Mouse (Mus musculus): ENCODE measurements around the gene 1700001O22Rik. TPM values are rescaled to one million over a fixed set of nuclear protein-coding genes. Genes with fewer than 3 reads are reported as not detected.

The 1700001O22Rik gene
- total and polyA plus RNA-seq, 3 experiments, result 0.52 to 1.3 (median 1.1) TPM

GRCm38 (mm10) chr2:30800671-30801066 lies 2.8 kb downstream of the 1700001O22Rik start:
- no peak for DNase-seq
- no peaks in the 10 kb centered on the region for H3K36me3 ChIP-seq (ENCODE audit: control insufficient read depth, insufficient read depth, low read length)
- no peak overlapping the region for H3K9ac ChIP-seq (ENCODE audit: low read depth, low read length)
- WGBS, result 56% methylated on average over 7 of the region's 7 CpGs
- no peaks in the 10 kb centered on the region for H3K79me2 ChIP-seq (replicated peaks; ENCODE audit: control insufficient read depth, insufficient read depth, low read length)
- peak overlapping the region; percentile 53; the same call in 1 of the 2 replicates for H3K4me3 ChIP-seq
- H3K27me3 ChIP-seq (ENCODE audit: control insufficient read depth, insufficient read depth, low read length), result no peaks in the 10 kb centered on the region
- H3K27ac ChIP-seq, result no peak overlapping the region
- TF ChIP-seq EP300 (IDR thresholded peaks at IDR 0.05; ENCODE audit: insufficient read depth, low read depth, low read length), result no peak
- TF ChIP-seq CTCF (IDR thresholded peaks at IDR 0.05), result no peak
- TF ChIP-seq POLR2A (IDR thresholded peaks at IDR 0.05; ENCODE audit: insufficient read depth, low read depth, low read length), result no peak
- H3K4me1 ChIP-seq (ENCODE audit: control insufficient read depth, insufficient read depth, low read length), result peaks cover 3% of the 10 kb centered on the region; the same call in 1 of the 2 replicates
- intact Hi-C loops (cut with DNase I), result no loop called here

DNA sequence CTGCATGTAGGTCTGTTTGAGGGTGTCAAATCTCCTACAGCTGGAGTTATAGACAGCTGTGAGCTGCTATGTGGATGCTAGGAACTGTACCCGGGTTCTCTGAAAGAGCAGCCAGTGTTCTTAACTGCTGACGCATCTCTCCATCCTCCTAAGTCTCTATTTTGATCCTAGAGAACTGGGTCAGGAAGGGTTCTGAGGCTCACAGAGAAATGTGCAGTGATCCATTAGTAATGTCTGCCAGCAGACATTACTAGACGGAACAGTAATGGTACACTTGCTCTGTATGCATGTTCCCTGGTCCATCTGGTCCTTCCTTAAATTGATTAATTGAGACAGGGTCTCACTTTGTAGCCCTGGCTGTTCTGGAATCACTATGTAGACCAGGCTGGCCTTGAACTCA lies 4.0 kb downstream of the 1700001O22Rik start:
- no peak for DNase-seq
- no peak for TF ChIP-seq POLR2A (IDR thresholded peaks at IDR 0.05; ENCODE audit: insufficient read depth, low read depth, low read length)
- TF ChIP-seq CTCF (IDR thresholded peaks at IDR 0.05), result no peak
- TF ChIP-seq EP300 (IDR thresholded peaks at IDR 0.05; ENCODE audit: insufficient read depth, low read depth, low read length), result no peak
- H3K27ac ChIP-seq, result no peak overlapping the region
- H3K4me1 ChIP-seq (ENCODE audit: control insufficient read depth, insufficient read depth, low read length), result peaks cover 3% of the 10 kb centered on the region; the same call in 1 of the 2 replicates
- no peaks in the 10 kb centered on the region for H3K27me3 ChIP-seq (ENCODE audit: control insufficient read depth, insufficient read depth, low read length)
- H3K36me3 ChIP-seq (ENCODE audit: control insufficient read depth, insufficient read depth, low read length), result no peaks in the 10 kb centered on the region
- WGBS, result 93% methylated on average over 3 of the region's 3 CpGs
- H3K79me2 ChIP-seq (replicated peaks; ENCODE audit: control insufficient read depth, insufficient read depth, low read length), result no peaks in the 10 kb centered on the region
- no peak overlapping the region for H3K4me3 ChIP-seq
- H3K9ac ChIP-seq (ENCODE audit: low read depth, low read length), result no peak overlapping the region
- intact Hi-C loops (cut with DNase I), result no loop called here

DNA sequence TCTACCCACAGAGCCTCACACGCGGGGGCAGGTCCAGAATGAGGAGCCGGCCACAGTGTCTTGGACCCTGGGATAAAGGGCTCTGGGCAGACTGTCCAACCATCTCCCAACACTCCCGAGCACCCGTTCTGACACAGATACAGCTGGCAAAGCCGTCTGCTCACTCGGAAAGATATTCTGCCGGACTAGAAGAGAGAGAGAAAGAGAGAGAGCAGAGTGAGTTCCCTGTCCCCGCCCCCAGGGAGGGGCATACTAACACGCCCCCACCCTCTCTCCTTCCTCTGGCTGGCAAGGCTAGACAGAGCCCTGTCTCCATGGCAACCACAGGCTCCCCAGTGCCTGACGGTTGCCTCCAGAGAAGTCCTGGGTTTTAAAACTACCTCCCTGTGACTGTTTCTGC lies 7.1 kb downstream of the 1700001O22Rik start:
- Histone ChIP-seq H3K9ac (ENCODE audit: low read depth, low read length) (no peak overlapping the region), H3K4me1 (ENCODE audit: control insufficient read depth, insufficient read depth, low read length) (no peaks in the 10 kb centered on the region; the same call in 1 of the 2 replicates), H3K4me3 (no peak overlapping the region), H3K27me3 (ENCODE audit: control insufficient read depth, insufficient read depth, low read length) (no peaks in the 10 kb centered on the region), H3K36me3 (ENCODE audit: control insufficient read depth, insufficient read depth, low read length) (no peaks in the 10 kb centered on the region), H3K79me2 (replicated peaks; ENCODE audit: control insufficient read depth, insufficient read depth, low read length) (no peaks in the 10 kb centered on the region), H3K27ac (no peak overlapping the region; the same call in 1 of the 2 replicates)
- TF ChIP-seq POLR2A (IDR thresholded peaks at IDR 0.05; ENCODE audit: insufficient read depth, low read depth, low read length), result 0 out of 2 replicates have a peak, but pooled peaks have one; percentile 17
- TF ChIP-seq CTCF (IDR thresholded peaks at IDR 0.05), result no peak
- TF ChIP-seq EP300 (IDR thresholded peaks at IDR 0.05; ENCODE audit: insufficient read depth, low read depth, low read length), result no peak
- intact Hi-C loops (cut with DNase I), result no loop called here
- DNase-seq, result peak; percentile 72 to 83
- 16% methylated on average over 11 of the region's 11 CpGs for WGBS

- WGBS, result 87% methylated on average over 5 of the region's 5 CpGs
- TF ChIP-seq EP300 (IDR thresholded peaks at IDR 0.05; ENCODE audit: insufficient read depth, low read depth, low read length), result no peak
- TF ChIP-seq CTCF (IDR thresholded peaks at IDR 0.05), result no peak
- TF ChIP-seq POLR2A (IDR thresholded peaks at IDR 0.05; ENCODE audit: insufficient read depth, low read depth, low read length), result no peak
- no peaks in the 10 kb centered on the region for H3K79me2 ChIP-seq (replicated peaks; ENCODE audit: control insufficient read depth, insufficient read depth, low read length)
- H3K36me3 ChIP-seq (ENCODE audit: control insufficient read depth, insufficient read depth, low read length), result no peaks in the 10 kb centered on the region
- no peak overlapping the region for H3K27ac ChIP-seq
- H3K4me1 ChIP-seq (ENCODE audit: control insufficient read depth, insufficient read depth, low read length), result no peaks in the 10 kb centered on the region; the same call in 1 of the 2 replicates
- intact Hi-C loops (cut with DNase I), result loop anchor here (2.0 kb wide), 2 partner anchors 83 to 139 kb away; no protein-coding TSS in a partner anchor
- DNase-seq, result peak in 1 of 2 experiments; percentile 26
- no peaks in the 10 kb centered on the region for H3K27me3 ChIP-seq (ENCODE audit: control insufficient read depth, insufficient read depth, low read length)
- no peak overlapping the region for H3K9ac ChIP-seq (ENCODE audit: low read depth, low read length)
- H3K4me3 ChIP-seq, result no peak overlapping the region
Measured at GRCm38 (mm10) chr2:30795889-30796275, 7.6 kb downstream of the 1700001O22Rik start.

- Histone ChIP-seq H3K4me3 (no peak overlapping the region), H3K9ac (ENCODE audit: low read depth, low read length) (no peak overlapping the region), H3K79me2 (replicated peaks; ENCODE audit: control insufficient read depth, insufficient read depth, low read length) (no peaks in the 10 kb centered on the region), H3K4me1 (ENCODE audit: control insufficient read depth, insufficient read depth, low read length) (no peaks in the 10 kb centered on the region; the same call in 1 of the 2 replicates), H3K27ac (peak overlapping the region; percentile 89), H3K36me3 (ENCODE audit: control insufficient read depth, insufficient read depth, low read length) (no peaks in the 10 kb centered on the region), H3K27me3 (ENCODE audit: control insufficient read depth, insufficient read depth, low read length) (no peaks in the 10 kb centered on the region)
- no peak for TF ChIP-seq POLR2A (IDR thresholded peaks at IDR 0.05; ENCODE audit: insufficient read depth, low read depth, low read length)
- TF ChIP-seq CTCF (IDR thresholded peaks at IDR 0.05), result no peak
- TF ChIP-seq EP300 (IDR thresholded peaks at IDR 0.05; ENCODE audit: insufficient read depth, low read depth, low read length), result no peak
- peak in 1 of 2 experiments; percentile 13 for DNase-seq
- WGBS, result 80% methylated on average over 7 of the region's 7 CpGs
- intact Hi-C loops (cut with DNase I), result loop anchor here (2.0 kb wide), 2 partner anchors 83 to 139 kb away; no protein-coding TSS in a partner anchor
Measured at GRCm38 (mm10) chr2:30795271-30795888, 8.1 kb downstream of the 1700001O22Rik start.
